Mouse (Mus musculus): ENCODE data around the gene Heg1.

The Heg1 gene

GRCm38 (mm10) chr16:33676347-33677312, 7.5 kb upstream of the Heg1 start:
- no peak for DNase-seq (ENCODE audit: low read depth, low spot score)

GRCm38 (mm10) chr16:33677313-33677690, 6.9 kb upstream of the Heg1 start:
- no peak for DNase-seq (ENCODE audit: low read depth, low spot score)

GRCm38 (mm10) chr16:33677901-33678300, 6.3 kb upstream of the Heg1 start:
- no peak for DNase-seq (ENCODE audit: low read depth, low spot score)

- DNase-seq (ENCODE audit: low read depth, low spot score) = no peak
Measured at GRCm38 (mm10) chr16:33680271-33680670, 3.9 kb upstream of the Heg1 start.

GRCm38 (mm10) chr16:33680816-33681215, 3.4 kb upstream of the Heg1 start:
- DNase-seq (ENCODE audit: low read depth, low spot score) = no peak

- no peak for DNase-seq (ENCODE audit: low read depth, low spot score)
Measured at GRCm38 (mm10) chr16:33681661-33682060, 2.5 kb upstream of the Heg1 start.

- DNase-seq (ENCODE audit: low read depth, low spot score) = no peak
Measured at GRCm38 (mm10) chr16:33682651-33683050, 1.5 kb upstream of the Heg1 start.

- no peak for DNase-seq (ENCODE audit: low read depth, low spot score)
Measured at GRCm38 (mm10) chr16:33683206-33684161, 686 bp upstream of the Heg1 start.

- DNase-seq (ENCODE audit: low read depth, low spot score) = no peak
Measured at GRCm38 (mm10) chr16:33684703-33685701, 832 bp downstream of the Heg1 start.

GRCm38 (mm10) chr16:33686056-33686455, 1.9 kb downstream of the Heg1 start:
- DNase-seq (ENCODE audit: low read depth, low spot score) = no peak

GRCm38 (mm10) chr16:33687724-33688123, 3.6 kb downstream of the Heg1 start:
- no peak for DNase-seq (ENCODE audit: low read depth, low spot score)

GRCm38 (mm10) chr16:33690975-33691747, 7.0 kb downstream of the Heg1 start:
- no peak for DNase-seq (ENCODE audit: low read depth, low spot score)

GRCm38 (mm10) chr16:33693553-33693952, 9.4 kb downstream of the Heg1 start:
- DNase-seq (ENCODE audit: low read depth, low spot score) = no peak

GRCm38 (mm10) chr16:33696811-33697575, 12.8 kb downstream of the Heg1 start:
- DNase-seq (ENCODE audit: low read depth, low spot score) = no peak

GRCm38 (mm10) chr16:33697576-33698276, 13.6 kb downstream of the Heg1 start:
- no peak for DNase-seq (ENCODE audit: low read depth, low spot score)

- no peak for DNase-seq (ENCODE audit: low read depth, low spot score)
Measured at GRCm38 (mm10) chr16:33698277-33698790, 14.2 kb downstream of the Heg1 start.

- no peak for DNase-seq (ENCODE audit: low read depth, low spot score)
Measured at GRCm38 (mm10) chr16:33700584-33700983, 16.4 kb downstream of the Heg1 start.

GRCm38 (mm10) chr16:33701872-33702271, 17.7 kb downstream of the Heg1 start:
- DNase-seq (ENCODE audit: low read depth, low spot score) = no peak

- no peak for DNase-seq (ENCODE audit: low read depth, low spot score)
Measured at GRCm38 (mm10) chr16:33704289-33704688, 20.1 kb downstream of the Heg1 start.

All from telencephalon, adult 2 months (tissue).